Mouse (Mus musculus): Measurements from ENCODE around the gene Stx1a. TPM values are rescaled to one million over a fixed set of nuclear protein-coding genes. Genes with fewer than 3 reads are reported as not detected.
A peak's percentile ranks its signal among the peaks of the same experiment; 100 is the strongest.
"Not testable (repeated sequence)": the region's sequence is repeated elsewhere in the genome, so short reads cannot be mapped to it uniquely, and the experiment has no call there.

Stx1a gene
- total RNA-seq, 2 experiments from 2014 or later: 91.5 to 97.8 TPM

DNA sequence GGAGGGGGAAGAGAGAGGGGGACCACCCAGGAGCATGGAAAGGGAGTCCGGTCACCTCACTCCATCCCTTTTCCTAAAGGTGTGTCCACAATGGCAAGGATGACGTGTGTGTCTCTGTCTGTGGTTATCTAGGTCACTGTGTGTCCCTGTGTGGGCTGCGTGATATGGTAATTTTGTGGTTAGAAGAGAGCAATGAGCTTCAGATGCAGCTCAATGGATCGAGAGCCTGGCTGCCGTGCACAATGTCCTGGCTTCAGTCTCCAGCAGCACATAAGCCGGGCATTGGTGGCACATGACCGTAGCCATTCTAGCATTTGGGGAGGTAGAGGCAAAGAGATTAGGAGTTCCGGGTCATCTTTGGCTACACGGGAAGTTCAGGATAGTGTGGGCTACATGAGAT is 16.3 kb downstream of the Stx1a start:
- no peak for DNase-seq (ENCODE audit: low spot score in 2 of 2)

DNA sequence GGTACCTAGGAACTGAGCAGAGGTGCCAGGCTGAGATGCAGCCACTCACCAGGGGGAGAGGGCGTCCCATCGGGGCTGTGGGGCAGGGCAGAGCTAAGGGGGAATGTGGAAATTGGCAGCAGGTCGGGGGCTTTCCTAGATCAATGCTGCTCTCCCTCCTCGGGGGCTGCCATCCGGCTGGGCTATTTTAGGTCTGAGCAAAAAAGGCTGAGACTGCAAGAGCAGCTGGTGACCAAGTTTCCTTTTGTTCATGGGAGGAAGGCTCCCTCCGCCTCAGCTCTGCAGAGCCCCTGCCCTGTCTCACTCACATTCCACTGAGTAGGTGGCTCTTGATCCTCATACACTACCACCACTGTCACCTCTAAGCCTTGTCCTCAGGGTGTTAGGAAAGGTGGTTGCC is 16.8 kb downstream of the Stx1a start:
- no peak for DNase-seq (ENCODE audit: low spot score in 2 of 2)

DNA sequence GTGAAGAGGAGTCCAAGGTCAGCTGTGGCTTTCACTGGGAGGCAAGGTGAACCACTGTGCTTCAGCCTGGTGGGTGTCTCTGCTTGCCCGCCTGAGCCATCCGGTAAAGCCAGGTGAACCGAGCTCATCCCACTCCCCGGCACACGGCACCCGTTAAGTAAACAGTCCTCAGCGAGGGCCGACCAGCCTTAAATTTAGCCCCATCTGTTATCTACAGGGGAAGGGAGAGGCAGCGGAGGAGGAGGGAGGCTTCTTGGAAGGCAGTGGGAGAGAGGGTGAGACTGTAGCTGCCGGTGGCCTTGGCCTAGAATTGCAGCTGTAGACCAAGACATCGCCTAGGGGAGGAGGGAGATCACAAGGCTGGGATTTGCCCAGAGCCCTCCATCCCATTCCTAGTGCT is 17.5 kb downstream of the Stx1a start:
- DNase-seq (ENCODE audit: low spot score in 2 of 2): no peak

DNA sequence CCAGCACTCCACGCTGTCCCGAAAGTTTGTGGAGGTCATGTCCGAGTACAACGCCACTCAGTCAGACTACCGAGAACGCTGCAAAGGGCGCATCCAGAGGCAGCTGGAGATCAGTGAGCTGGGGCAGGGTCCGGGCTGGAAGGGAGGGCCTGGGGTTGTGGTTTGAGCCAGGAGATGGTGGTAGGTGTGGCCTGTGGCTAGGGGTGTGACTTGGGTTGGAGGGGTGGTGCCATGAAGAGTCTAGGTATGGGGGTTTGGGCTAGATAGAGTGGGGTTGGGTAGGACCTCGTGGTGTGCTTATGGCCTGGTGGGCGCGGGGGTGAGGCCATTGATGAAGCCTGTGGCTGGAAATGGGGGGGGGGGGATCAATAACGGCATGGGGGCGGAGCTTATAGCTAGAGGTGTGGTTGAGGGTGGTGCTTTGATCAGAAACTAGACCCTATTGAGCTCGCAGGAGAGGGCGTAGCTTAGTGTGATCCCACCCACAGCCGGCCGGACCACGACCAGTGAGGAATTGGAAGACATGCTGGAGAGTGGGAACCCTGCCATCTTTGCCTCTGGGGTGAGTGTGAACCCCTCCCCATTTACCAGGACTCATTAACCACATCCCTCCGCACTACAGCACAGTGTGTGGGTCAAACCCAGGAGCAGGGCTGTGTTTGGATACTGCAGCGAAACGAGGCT is 19.0 kb downstream of the Stx1a start:
- DNase-seq (ENCODE audit: low spot score in 2 of 2): no peak

DNA sequence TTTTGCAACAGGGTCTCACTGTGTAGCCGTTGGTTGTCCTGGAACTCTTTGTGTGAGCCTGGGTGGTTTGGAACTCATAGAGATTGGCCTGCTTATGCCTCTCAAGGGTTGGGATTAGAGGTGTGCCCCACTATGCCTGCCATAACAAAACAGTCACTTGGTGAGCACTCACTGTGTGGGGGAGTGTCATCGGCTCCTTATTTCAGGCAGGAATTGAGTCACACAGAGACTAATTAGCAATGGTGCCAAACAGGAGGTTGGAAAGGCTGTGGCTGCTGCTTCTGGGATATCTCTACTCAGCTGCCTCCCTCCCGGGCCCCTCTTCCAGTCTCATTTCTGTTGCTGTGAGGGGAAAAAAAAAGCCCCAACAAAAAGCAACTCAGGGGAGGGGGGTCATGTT is 21.3 kb downstream of the Stx1a start:
- DNase-seq (ENCODE audit: low spot score in 2 of 2): no peak

DNA sequence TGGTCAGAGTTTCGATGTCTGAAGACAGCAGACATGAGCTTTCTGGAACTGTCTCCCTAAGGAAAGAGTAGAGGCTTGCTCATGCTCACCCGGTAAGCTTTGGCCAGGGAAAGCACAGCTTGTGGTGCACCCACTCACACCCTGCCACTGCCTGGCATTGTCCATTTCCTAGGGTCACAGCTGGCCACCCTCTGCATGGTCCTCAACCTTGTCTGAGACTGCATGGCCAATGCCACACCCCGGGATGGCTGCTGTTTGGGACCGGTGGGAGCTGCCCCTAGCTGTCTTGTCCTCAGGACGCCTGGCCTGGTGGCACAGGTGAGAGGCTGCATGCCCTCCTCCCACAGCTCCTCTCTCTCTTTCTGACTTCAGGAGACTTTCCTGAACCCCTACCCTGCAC is 25.3 kb downstream of the Stx1a start:
- DNase-seq (ENCODE audit: low spot score in 2 of 2): no peak

DNA sequence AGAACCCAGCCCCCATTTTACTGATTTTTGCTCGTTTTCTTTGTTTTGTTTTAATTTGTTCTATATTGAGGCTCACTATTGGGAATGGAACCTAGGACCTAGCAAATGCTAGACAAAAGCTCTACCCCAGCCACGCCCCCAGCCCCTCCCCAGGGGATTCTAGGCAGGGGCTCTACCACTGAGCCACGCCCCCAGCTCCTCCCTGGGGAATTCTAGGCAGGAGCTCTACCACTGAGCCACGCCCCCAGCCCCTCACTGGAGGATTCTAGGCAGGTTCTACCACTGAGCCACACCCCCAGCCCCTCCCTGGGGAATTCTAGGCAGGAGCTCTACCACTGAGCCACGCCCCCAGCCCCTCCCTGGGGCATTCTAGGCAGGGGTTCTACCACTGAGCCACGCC is 26.0 kb downstream of the Stx1a start:
- DNase-seq (ENCODE audit: low spot score in 2 of 2): not testable (repeated sequence)

DNA sequence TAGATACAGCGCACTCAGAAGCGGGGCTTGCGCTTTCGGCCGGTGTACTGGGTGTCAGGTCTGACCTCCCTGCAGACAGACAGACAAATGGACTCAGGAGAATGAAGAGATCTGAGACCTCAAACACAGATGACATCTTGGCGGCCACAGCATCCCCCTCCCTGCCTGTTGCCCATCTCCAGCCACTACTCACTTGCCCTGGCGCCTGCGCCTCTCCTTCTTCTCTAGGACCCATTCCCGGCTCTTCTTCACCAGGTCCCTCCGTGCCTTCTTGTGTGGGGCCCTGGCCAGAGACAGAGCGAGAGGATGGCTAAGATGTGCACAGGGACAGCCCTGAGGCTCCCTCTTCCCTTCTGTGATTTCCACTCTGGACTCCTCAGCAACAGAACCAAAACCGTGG is 30.1 kb downstream of the Stx1a start:
- no peak for DNase-seq (ENCODE audit: low spot score in 2 of 2)

DNA sequence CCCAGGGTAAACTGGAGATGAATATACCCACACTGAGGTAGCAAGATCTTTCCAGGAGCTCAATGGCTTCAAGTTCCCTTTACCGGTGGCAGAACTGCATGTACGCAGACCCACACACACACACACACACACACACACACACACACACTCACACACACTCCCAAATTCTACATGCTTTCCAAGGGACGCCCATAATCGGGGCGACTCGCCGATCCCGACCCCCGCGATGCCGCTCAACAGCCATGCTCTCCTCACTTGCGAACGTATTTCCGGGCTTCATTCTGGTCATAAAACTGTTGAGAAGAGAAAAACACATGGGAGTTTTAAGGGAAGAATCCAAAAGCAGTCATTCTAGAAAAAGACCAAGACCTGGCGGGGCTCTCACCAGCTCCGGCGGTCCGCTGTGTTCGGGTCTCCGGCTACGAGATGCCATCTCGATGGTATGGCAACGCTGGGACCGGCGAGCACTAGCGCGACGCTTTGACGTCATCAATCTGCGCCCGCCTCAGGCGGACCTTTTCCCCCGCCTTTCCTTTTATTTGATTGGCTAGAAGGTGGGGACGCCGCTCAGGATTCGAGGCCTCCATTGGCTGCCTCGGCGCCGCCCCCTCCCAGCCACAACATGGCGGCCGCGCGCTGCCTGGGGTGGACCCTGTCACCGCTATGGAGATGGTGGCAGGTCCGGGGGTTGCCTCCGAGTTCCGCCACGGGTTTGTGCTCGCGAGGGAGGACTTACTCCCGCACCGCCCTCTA is 40.5 kb downstream of the Stx1a start, which contains the start of gene Dnajc30:
Gene Dnajc30, plus strand, starts transcription at position 574 of the 753 bp plus-strand sequence.
- DNase-seq (ENCODE audit: low spot score in 2 of 2): peak; percentile 95 to 99

DNA sequence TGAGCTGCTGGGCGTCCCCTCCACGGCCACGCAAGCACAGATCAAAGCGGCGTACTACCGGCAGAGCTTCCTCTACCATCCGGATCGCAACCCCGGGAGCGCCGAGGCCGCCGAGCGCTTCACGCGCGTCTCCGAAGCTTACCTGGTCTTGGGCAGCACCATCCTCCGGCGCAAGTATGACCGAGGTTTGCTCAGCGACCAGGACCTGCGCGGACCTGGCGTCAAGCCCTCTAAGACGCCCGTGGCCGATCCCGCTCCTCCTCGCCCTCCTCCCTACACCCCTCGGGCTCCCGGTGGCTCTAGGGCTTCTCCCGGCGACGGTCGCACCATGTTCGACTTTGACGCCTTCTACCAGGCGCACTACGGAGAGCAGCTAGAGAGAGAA is 41.1 kb downstream of the Stx1a start:
- no peak for DNase-seq (ENCODE audit: low spot score in 2 of 2)

DNA sequence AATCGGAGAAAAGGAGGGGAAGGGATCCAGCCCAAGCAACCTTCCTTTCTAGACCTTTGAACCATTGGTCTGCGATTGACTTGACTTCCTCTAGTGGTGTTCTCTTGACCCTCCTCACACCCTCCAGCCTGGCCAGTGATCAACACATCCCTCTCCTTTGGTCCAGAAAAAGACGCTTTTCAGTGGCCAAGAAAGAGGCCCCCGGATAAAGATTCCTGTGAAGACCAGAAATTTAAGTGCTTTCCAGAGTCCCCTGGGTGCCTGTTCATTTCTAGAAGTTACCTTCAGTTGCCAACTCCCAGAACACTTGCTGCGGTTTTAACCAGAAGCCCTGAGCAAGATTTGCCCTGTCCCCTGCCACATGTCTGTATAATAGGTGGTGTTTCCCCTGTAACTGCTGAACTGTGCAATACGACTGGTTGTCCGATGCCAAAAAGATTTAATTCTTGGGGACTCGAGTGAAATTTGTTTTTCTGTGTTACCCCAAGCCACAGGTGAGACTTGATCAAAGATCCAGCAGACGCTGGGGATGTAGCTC is 41.7 kb downstream of the Stx1a start, which contains the start of gene Bud23:
Gene Bud23, minus strand, starts transcription at position 51 of the 538 bp plus-strand sequence.
- not testable (repeated sequence) for DNase-seq (ENCODE audit: low spot score in 2 of 2)

DNA sequence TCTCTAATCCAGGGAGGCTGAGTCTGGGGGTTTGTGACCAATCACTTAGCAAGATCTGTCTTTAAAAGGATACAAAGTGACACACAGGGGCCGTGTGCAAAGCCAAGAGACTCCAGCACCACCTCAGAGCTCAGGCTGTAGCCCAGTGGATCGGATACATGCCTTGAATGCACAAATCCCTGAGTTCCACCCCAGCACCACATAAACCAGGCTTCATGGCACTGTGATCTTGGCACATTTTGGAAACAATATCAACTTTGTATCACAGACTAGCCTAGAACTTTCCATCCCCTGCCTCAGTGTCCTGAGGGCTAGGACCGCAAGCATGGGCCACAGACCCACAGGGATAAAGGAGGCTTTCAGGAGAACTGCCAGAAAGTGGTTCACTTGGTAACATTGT is 42.7 kb downstream of the Stx1a start:
- no peak for DNase-seq (ENCODE audit: low spot score in 2 of 2)

DNA sequence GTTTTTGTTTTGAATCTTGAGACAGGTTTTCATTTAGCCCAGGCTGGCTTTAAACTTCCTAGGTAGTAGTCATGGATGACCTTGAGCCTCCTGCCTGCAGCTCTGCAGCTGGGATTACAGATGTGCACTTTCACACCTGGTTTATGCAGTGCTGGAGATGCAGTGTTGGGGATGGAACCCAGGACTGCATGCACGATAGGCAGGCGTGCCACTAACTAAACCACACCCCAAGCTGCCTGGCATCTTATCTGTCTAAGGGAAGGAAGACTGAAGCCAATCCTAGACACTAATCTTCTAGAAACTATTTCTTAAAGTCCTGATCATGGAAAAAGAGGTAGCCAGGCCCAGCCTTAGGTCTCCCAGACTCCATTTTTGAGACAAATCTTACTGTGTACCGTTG is 47.2 kb downstream of the Stx1a start:
- no peak for DNase-seq (ENCODE audit: low spot score in 2 of 2)

DNA sequence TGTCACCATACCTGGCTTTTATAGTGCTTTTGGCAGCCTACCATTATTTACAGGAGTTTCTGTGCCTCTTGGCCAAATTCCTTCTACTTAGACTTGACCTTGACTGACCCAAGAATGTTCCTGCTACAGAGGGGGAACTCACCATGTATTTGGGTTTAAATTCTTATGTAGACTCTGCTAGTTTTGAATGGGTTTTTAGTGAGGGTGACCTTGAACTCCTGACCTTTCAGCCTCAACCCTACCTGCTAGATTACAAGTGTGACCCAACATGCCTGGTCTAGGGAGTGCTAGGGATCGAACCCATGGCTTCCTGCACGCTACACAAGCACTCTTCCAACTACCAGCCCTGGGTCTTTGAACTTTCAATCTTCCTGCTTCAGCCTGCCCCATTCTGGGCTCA is 48.8 kb downstream of the Stx1a start:
- DNase-seq (ENCODE audit: low spot score in 2 of 2): no peak

DNA sequence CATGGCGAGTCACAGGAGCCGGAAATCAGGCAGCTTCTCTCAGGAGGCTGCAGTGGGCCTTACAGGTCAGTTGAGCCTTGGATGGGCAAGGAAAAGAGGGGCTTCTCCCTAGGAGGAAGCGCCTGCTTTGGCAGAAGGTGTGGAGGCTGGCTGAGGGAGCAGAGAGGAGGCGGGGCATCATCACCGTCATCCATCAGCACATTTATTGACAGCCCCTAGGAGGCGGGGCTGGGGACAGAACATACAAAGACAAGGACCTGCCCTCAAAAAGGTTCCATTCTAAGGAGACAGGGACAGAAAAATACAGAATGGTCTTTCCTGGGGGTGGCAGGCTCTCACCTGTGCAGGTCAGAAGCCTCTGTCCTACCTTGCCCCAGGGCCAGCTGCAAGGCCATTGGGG is 49.4 kb downstream of the Stx1a start:
- no peak for DNase-seq (ENCODE audit: low spot score in 2 of 2)

DNA sequence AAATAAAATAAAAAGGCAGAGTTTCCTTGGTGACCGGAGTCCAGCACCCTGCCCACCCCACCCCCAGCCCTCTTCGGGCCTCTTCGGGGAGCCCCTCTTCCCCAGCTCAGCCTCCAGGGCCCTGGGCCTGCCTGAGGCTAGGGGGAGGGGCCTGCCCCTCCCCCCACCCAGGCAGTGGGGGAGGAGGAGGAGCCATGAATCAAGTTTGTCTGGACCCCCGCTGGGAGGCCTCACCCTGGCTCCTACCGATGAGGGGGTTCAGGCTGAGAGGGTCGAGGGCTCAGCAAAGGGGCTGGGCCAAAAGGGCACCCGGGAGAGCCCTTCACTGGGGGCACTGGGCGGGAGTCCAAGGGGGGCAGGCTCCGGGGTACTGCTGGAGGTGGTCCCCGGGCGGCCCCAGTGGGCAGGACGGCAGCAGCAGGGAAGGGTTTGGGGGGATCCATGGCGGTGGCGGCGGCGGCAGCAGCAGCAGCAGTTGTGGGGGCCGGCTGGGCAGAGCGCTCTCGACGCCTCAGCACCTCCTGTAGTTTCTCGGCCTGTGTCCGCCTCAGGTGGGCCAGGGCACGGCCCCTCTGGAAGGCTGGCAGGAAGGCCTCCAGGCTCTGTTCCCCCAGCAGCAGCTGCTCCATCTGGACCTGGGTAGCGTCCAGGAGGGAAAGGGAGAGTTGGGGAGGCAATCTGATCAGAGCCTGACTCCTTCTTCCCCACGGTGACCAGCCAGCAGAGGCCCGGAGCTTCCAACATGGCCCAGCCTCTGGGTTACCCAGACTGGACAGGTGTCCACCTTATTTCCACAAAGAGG is 50.3 kb downstream of the Stx1a start:
- no peak for DNase-seq (ENCODE audit: low spot score in 2 of 2)

DNA sequence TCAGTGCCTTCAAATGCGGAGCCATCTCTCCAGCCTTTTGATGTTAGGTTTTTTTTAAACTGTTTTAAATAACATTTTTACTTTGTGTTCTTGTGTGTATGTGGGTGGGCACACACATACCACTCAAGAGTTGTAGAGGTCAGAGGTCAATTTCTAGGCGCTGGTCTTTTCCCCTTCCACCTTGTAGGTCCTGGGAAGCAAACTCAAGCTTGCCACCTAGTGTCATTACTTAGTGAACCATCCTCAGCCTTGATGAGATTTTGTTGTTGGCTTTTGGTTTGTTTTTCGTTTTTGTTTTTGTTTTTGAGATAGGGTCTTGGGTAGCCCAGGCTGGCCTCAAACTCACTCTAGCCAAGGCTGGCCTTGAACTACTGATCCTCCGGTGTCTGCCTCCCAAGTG is 52.4 kb downstream of the Stx1a start:
- DNase-seq (ENCODE audit: low spot score in 2 of 2): no peak

DNA sequence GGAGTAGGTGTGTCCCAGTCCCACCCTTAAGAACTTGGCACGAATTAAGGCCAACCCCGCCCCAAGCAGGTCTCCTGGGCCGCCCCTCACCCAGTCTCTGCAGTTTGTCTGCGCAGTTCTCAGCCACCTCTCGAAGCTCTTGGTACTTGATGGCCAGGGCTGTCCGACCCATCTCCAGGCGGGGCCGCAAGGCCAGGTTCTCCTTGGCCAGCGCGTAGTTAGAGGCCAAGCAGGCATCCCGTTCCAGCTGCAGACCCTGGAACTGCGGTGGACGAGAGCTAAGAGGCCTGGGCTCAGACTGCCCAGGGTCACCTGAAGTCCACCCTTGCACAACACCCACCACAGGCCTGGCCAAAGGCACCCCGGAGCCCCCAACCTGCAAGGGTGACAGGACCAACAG is 53.1 kb downstream of the Stx1a start:
- DNase-seq (ENCODE audit: low spot score in 2 of 2): no peak

DNA sequence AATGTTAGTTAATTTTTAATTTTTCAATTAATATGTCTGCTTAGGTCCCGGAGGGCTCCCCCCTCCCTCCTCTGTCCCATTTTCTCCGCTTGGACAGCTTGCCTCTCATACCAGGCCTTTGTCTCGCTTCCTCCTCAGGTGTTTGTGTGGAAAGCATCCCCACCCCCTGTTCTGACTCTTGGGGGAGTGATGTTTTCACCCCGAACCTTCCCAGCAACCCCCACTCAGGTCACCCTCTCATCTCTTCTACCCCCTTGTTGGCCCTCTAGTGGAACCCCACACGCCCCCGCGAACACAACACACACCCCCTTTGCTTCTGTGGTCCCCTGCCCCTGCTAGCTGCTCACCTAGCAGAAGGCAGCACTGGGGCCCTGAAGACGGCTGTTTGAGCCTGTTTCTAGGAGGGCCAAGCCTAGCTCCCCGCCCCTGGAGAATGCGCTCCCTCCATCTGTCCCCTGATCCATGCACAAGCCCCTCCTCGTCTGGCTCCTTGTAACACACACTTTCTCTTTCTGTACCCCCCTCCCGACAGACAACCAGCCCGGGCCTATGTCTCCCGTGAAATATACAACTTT is 53.7 kb downstream of the Stx1a start:
- peak; percentile 35 to 45 for DNase-seq (ENCODE audit: low spot score in 2 of 2)

DNA sequence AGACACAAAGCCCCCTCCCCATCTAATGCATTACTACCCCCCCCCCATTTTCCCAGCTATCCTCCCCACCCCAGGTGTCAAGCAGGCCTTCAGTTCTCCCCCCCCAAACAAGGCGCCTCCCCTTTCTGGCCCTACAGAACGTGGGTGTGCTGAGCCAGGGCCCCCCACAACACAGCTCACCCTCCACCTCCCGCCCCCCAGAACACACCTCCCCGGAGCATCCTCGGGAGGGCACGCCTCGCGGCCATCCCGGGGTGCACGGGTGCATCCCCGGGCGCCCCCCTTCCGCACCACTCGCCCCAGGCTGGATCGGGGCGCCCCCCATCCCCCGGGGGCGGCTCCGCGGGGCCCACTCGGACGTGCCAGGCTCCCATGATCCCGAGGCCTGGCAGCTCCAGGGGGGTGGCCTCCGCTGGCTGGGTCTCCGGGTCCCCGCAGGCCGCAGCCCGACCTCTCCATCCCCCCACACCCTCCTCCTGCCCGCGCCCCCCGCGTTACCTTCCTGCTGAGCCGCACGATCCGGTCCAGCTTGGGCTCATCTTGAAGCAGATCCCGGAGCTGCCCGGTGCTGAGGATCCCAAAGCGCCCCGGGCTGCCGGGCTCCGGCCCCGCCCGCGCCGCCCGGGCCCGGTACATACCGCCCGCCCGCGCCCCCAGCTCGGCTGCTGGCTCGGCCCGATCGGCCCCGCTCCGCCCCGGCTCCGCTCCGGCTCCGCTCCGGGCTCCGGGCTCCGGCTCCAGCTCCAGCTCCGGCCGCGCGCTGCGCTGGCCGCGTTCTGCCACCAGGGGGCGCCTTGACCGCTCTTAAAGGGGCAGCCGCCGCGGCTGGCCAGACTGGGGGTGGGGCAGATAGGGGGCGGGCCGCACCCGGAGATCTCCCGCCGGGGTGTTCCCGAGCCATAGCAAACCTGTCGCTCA is 54.5 kb downstream of the Stx1a start, which contains the start of gene Vps37d:
Gene Vps37d, minus strand, starts transcription at position 703 of the 918 bp plus-strand sequence.
- DNase-seq (ENCODE audit: low spot score in 2 of 2): peak; percentile 87 to 95

All from layer of hippocampus, adult 18-20 months (tissue).